Mouse (Mus musculus) forebrain, embryonic 15.5 days (tissue): Measurements from ENCODE around the gene Ralgps1. TPM values are rescaled to one million over a fixed set of nuclear protein-coding genes. Genes with fewer than 3 reads are reported as not detected.

Experiments
- ATAC-seq: fragments of 200-750 bp; cut with Nextera tagmentation; replicated peaks from 2 replicates; pipeline ENCODE4 v1.8.0; 2017; ENCODE audit warnings: mild to moderate bottlenecking, moderate TSS enrichment, moderate library complexity
- H3K27ac ChIP-seq: fragments of 300-500 bp; sonication (generic); replicated peaks from 2 replicates; pipeline ENCODE4 v1.5.1; 2015; ENCODE audit warnings: mild to moderate bottlenecking, inconsistent platforms
- H3K27me3 ChIP-seq: fragments of 300-500 bp; sonication (generic); 2 replicates; pipeline ENCODE4 v1.6.1; 2015; ENCODE audit warnings: inconsistent platforms
- H3K36me3 ChIP-seq: fragments of 300-500 bp; sonication (generic); 2 replicates; pipeline ENCODE4 v1.6.1; 2015; ENCODE audit warnings: mild to moderate bottlenecking, inconsistent platforms
- H3K4me1 ChIP-seq: fragments of 300-500 bp; sonication (generic); 2 replicates; pipeline ENCODE4 v1.6.1; 2015; ENCODE audit warnings: inconsistent platforms
- H3K4me2 ChIP-seq: fragments of 300-500 bp; sonication (generic); replicated peaks from 2 replicates; pipeline ENCODE4 v1.6.1; 2015; ENCODE audit warnings: mild to moderate bottlenecking, inconsistent platforms
- H3K4me3 ChIP-seq: fragments of 300-500 bp; sonication (generic); 2 replicates; pipeline ENCODE4 v1.5.1; 2015; ENCODE audit warnings: mild to moderate bottlenecking, inconsistent platforms
- H3K9ac ChIP-seq: fragments of 300-500 bp; sonication (generic); replicated peaks from 2 replicates; pipeline ENCODE4 v1.6.1; 2015; ENCODE audit warnings: mild to moderate bottlenecking, inconsistent platforms
- H3K9me3 ChIP-seq: fragments of 300-500 bp; sonication (generic); 2 replicates; pipeline ENCODE4 v1.6.1; 2016; ENCODE audit warnings: inconsistent platforms
- WGBS: fragments of 180-500 bp; shearing (Covaris S2); methylation state at CpG from one replicate; pipeline ENCODE4 v1.1.7; 2015; ENCODE audit warnings: mixed read lengths; 5-methylcytosine and 5-hydroxymethylcytosine counted together
- polyA plus RNA-seq: library from polyadenylated mRNA; unstranded; fragments of >200 nt; fragmentation: Nextera tagmentation; extraction: Ambion mirVana; gene quantifications from 2 replicates; pipeline ENCODE4 v1.2.1, GENCODE M21; 2015

Gene Ralgps1
- polyA plus RNA-seq, 1 experiment from 2014 or later = 39.1 TPM

- no peak overlapping the region for H3K4me3 ChIP-seq
- WGBS = 56% methylated on average over 1 of the region's 1 CpGs
Observed at GRCm38 (mm10) chr2:33271511-33271910, 99.8 kb downstream of the Ralgps1 start.

DNA sequence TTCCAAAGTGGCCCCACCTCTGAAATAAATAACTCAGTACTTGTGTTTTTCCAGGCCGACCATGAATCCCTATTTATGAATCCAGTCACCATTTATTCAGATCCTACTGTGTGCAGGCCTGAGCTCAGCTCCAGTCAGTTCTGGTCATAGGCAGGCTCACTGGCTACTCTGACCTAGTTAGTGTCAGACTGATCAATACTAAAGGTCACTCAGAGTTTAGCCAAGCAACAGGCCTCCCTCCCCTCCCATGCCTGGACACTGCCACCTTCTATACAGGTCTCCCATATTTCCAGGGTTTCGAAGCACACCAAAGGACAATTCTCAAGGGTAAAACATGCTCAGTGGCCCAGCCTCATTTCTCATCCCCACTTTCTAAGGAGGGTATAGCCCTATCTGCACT is 100.7 kb downstream of the Ralgps1 start:
- Histone ChIP-seq H3K27ac (no peak overlapping the region), H3K4me1 (peaks cover 46% of the 10 kb centered on the region), H3K9ac (no peak overlapping the region), H3K4me3 (no peak overlapping the region), H3K4me2 (no peak overlapping the region), H3K9me3 (no peaks in the 10 kb centered on the region), H3K36me3 (no peaks in the 10 kb centered on the region), H3K27me3 (no peaks in the 10 kb centered on the region)
- ATAC-seq = no peak
- WGBS = 94% methylated on average over 2 of the region's 2 CpGs

More at GRCm38 (mm10) chr2:33271511-33271910, 99.8 kb downstream of the Ralgps1 start:
- Histone ChIP-seq H3K27me3 (no peaks in the 10 kb centered on the region), H3K9ac (no peak overlapping the region), H3K4me1 (peaks cover 39% of the 10 kb centered on the region), H3K27ac (no peak overlapping the region), H3K36me3 (no peaks in the 10 kb centered on the region), H3K4me2 (no peak overlapping the region), H3K9me3 (no peaks in the 10 kb centered on the region)
- no peak for ATAC-seq

- no peak overlapping the region for H3K27ac ChIP-seq
- H3K4me1 ChIP-seq = peaks cover 49% of the 10 kb centered on the region
- ATAC-seq = no peak
- no peak overlapping the region for H3K9ac ChIP-seq
- no peaks in the 10 kb centered on the region for H3K9me3 ChIP-seq
- no peak overlapping the region for H3K4me3 ChIP-seq
- WGBS = 76% methylated on average over 2 of the region's 2 CpGs
- H3K4me2 ChIP-seq = no peak overlapping the region
- H3K27me3 ChIP-seq = no peaks in the 10 kb centered on the region
- no peaks in the 10 kb centered on the region for H3K36me3 ChIP-seq
Observed at GRCm38 (mm10) chr2:33269132-33269493, 102.2 kb downstream of the Ralgps1 start.

DNA sequence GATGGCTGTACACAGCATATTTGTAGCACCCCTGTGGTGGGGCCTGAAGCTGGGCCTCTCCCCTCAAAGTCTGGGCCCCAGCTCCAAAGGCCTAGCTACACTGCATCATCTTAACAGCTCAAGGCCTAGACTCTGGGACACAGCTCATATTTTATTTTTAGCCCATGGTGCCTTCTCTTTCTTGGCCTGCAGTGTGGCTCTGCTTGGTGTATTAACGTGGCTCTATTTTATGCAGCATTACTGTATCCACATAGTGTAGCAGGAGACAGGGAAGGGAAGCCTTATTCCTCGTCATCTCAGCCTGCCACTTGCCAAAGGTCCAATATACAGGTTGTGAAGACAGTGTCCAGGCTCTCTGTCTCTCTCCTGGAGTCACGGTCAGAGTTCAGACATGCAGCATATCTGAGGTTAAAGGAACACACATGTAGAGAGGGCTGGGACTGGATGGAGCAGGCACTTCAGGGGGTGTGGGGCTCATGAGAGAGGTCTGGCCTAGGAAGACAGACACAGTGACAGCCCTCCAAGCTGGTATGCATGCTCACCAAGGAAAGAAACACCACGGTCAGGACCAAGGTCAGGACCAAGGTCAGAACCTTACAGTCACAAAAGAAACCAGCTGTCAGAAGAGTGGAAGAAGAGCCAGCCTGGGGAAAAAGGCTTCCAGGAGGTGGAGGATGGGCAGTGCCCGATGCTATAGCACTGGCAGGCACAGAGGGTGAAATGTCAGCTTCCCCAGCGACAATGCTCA is 102.7 kb downstream of the Ralgps1 start:
- no peaks in the 10 kb centered on the region for H3K9me3 ChIP-seq
- no peak overlapping the region for H3K4me3 ChIP-seq
- no peaks in the 10 kb centered on the region for H3K27me3 ChIP-seq
- no peak overlapping the region for H3K4me2 ChIP-seq
- H3K4me1 ChIP-seq = peaks cover 49% of the 10 kb centered on the region
- no peaks in the 10 kb centered on the region for H3K36me3 ChIP-seq
- WGBS = 81% methylated on average over 6 of the region's 6 CpGs
- no peak for ATAC-seq
- peak overlapping the region; percentile 11; the same call in 1 of the 2 replicates for H3K27ac ChIP-seq
- H3K9ac ChIP-seq = no peak overlapping the region

GRCm38 (mm10) chr2:33267075-33267474 is 104.2 kb downstream of the Ralgps1 start:
- Histone ChIP-seq H3K27me3 (no peaks in the 10 kb centered on the region), H3K27ac (peak overlapping the region; percentile 61), H3K9me3 (no peaks in the 10 kb centered on the region), H3K9ac (no peak overlapping the region), H3K4me1 (peaks cover 49% of the 10 kb centered on the region), H3K4me3 (no peak overlapping the region), H3K4me2 (no peak overlapping the region), H3K36me3 (no peaks in the 10 kb centered on the region)
- peak; percentile 80 for ATAC-seq
- WGBS = 19% methylated on average over 1 of the region's 1 CpGs

GRCm38 (mm10) chr2:33265793-33266192 is 105.5 kb downstream of the Ralgps1 start:
- H3K9ac ChIP-seq = no peak overlapping the region
- H3K36me3 ChIP-seq = no peaks in the 10 kb centered on the region
- peaks cover 44% of the 10 kb centered on the region for H3K4me1 ChIP-seq
- no peaks in the 10 kb centered on the region for H3K27me3 ChIP-seq
- no peaks in the 10 kb centered on the region for H3K9me3 ChIP-seq
- WGBS = 80% methylated on average over 3 of the region's 3 CpGs
- H3K27ac ChIP-seq = no peak overlapping the region; the same call in 1 of the 2 replicates
- no peak overlapping the region for H3K4me2 ChIP-seq
- H3K4me3 ChIP-seq = no peak overlapping the region
- ATAC-seq = no peak

DNA sequence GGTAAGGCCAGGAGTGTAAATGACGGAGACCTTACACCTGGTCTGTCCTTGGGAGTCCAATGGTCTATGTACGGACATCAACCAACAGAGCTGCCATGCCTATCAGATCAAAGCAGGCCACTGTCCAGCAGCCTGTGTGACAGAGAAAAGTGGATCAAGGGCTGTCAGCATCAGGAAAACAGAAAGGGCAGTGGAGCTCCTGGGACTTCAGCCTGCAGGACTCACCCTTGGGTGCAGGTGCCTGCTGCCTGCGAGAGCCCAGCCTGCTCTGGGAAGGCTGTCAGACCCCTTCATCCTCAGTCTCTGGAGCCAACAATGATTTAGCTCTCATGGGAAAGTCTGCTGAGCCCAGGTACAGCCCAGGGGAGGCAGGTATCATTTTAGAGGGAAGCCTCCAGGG is 109.8 kb downstream of the Ralgps1 start:
- H3K36me3 ChIP-seq = 0 out of 2 replicates have a peak, but pooled peaks cover 4% of the 10 kb centered on the region
- H3K4me3 ChIP-seq = no peak overlapping the region
- H3K4me1 ChIP-seq = peaks cover 20% of the 10 kb centered on the region
- no peaks in the 10 kb centered on the region for H3K27me3 ChIP-seq
- H3K9ac ChIP-seq = no peak overlapping the region
- no peak for ATAC-seq
- WGBS = 94% methylated on average over 3 of the region's 3 CpGs
- H3K27ac ChIP-seq = no peak overlapping the region
- no peaks in the 10 kb centered on the region for H3K9me3 ChIP-seq
- H3K4me2 ChIP-seq = no peak overlapping the region

GRCm38 (mm10) chr2:33260772-33261171 is 110.5 kb downstream of the Ralgps1 start:
- Histone ChIP-seq H3K9ac (no peak overlapping the region), H3K9me3 (no peaks in the 10 kb centered on the region), H3K27ac (no peak overlapping the region), H3K27me3 (no peaks in the 10 kb centered on the region), H3K4me2 (no peak overlapping the region), H3K4me3 (no peak overlapping the region), H3K36me3 (0 out of 2 replicates have a peak, but pooled peaks cover 4% of the 10 kb centered on the region), H3K4me1 (peaks cover 14% of the 10 kb centered on the region)
- ATAC-seq = no peak
- whole genome bisulfite sequencing = 56% methylated on average over 8 of the region's 8 CpGs

GRCm38 (mm10) chr2:33256769-33257537 is 114.3 kb downstream of the Ralgps1 start:
- H3K4me1 ChIP-seq = peaks cover 19% of the 10 kb centered on the region
- 92% methylated on average over 3 of the region's 3 CpGs for WGBS

GRCm38 (mm10) chr2:33254318-33254985 is 116.8 kb downstream of the Ralgps1 start:
- 0 out of 2 replicates have a peak overlapping the region, but pooled peaks have one; percentile 2 for H3K27ac ChIP-seq
- H3K4me1 ChIP-seq = peaks cover 9% of the 10 kb centered on the region; the same call in 1 of the 2 replicates
- H3K27me3 ChIP-seq = no peaks in the 10 kb centered on the region
- H3K36me3 ChIP-seq = 0 out of 2 replicates have a peak, but pooled peaks cover under 1% of the 10 kb centered on the region
- no peak for ATAC-seq
- 75% methylated on average over 9 of the region's 9 CpGs for WGBS
- H3K9me3 ChIP-seq = no peaks in the 10 kb centered on the region
- H3K4me2 ChIP-seq = no peak overlapping the region
- H3K4me3 ChIP-seq = no peak overlapping the region
- H3K9ac ChIP-seq = no peak overlapping the region

More at GRCm38 (mm10) chr2:33256769-33257537, 114.3 kb downstream of the Ralgps1 start:
- Histone ChIP-seq H3K9me3 (no peaks in the 10 kb centered on the region), H3K27ac (no peak overlapping the region), H3K9ac (no peak overlapping the region), H3K27me3 (no peaks in the 10 kb centered on the region), H3K4me3 (no peak overlapping the region), H3K36me3 (0 out of 2 replicates have a peak, but pooled peaks cover 4% of the 10 kb centered on the region), H3K4me2 (no peak overlapping the region)
- ATAC-seq = no peak

DNA sequence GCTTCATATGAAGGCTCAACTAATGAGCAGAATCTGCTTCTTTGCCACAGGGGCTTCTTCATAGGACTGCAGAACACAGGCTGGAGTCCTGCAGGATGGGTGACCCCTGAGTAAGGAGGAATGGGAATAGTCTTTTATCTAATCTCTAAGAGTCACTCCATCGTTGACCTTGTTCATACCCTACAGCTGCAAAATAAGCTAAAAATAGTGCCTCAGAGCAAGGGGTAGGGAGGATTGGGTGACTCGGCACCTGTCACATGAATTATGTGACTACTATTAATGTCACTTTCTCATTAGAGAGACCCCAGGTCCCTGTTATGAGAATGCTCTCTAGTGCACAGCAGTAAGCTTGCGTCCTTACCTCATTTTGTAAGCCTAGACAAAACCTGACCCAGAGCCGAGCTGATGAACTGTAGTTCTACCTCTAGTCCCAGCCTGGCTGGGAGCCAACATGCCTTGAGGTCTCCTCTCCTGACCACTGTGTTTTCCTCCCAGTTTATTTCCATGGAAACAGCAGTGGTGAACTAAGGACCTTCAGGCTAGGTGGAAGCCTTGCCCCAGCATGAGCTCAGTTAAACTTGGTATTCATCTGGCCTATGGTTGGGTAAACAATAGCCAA is 117.6 kb downstream of the Ralgps1 start:
- H3K27ac ChIP-seq = no peak overlapping the region; the same call in 1 of the 2 replicates
- peaks cover 9% of the 10 kb centered on the region; the same call in 1 of the 2 replicates for H3K4me1 ChIP-seq
- no peaks in the 10 kb centered on the region for H3K27me3 ChIP-seq
- no peak overlapping the region for H3K4me3 ChIP-seq
- no peaks in the 10 kb centered on the region for H3K9me3 ChIP-seq
- H3K36me3 ChIP-seq = no peaks in the 10 kb centered on the region
- no peak overlapping the region for H3K4me2 ChIP-seq
- 55% methylated on average over 4 of the region's 4 CpGs for WGBS
- no peak for ATAC-seq
- no peak overlapping the region for H3K9ac ChIP-seq
